Mouse (Mus musculus): ENCODE measurements at regions not wholly inside any gene's neighbourhood (a gene's known extent, or its start where the extent isn't known, plus 50 kb on each side); places are given as distances from the start of the nearest gene placed in this dataset.

DNA sequence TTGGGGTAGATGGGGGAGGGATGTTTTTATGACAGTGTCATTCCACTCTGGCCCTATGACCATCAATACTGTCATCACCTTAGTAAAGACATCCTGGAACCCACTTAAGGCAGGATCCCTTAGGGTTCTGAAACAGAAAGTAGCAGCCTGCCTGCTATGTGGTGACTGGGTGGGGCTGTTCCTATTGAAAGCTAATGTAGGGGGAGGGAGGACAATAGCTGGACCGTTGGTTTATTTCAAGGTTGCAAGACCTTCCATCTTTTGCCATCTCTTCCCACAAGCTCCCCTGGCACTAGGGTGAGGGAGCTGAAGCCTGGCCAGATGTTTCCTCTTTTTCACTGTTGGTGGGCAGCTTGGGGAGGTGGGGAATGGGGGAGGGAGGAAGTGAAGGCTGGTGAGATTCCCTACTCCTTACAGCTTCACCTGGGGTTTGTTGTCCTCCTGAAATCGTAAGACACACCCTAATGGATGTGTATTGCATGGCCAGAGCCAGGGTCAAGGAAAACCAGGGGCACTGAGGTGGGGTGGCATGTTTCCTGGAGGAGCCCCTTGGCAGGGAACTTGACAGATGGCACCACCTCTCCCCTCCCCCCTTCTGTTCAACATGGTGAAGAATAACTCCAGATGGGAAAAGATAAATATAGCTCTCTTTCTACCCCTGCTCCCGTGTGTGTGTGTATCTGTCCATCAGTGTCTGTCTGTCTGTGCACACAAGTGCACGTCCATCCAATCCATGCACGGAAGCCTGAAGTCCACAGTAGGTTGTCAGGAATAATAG, 112.1 kb upstream of the Ccnd2 start:
- TF ChIP-seq CTCF (IDR thresholded peaks at IDR 0.05; ENCODE audit: extremely low read depth, insufficient read length, insufficient replicate concordance, low read depth, low read length) (no peak), POLR2A (IDR thresholded peaks at IDR 0.05; ENCODE audit: low read depth, low read length) (no peak)
- 51% methylated on average over 5 of the region's 5 CpGs for WGBS
- H3K27me3 ChIP-seq (ENCODE audit: control insufficient read depth, insufficient read depth, low read length): no peaks in the 10 kb centered on the region
- peaks cover 28% of the 10 kb centered on the region for H3K4me1 ChIP-seq (ENCODE audit: control insufficient read depth, insufficient read depth, insufficient read length, low read length)
- H3K4me3 ChIP-seq (ENCODE audit: low read depth, low read length): no peak overlapping the region
- no peaks in the 10 kb centered on the region for H3K36me3 ChIP-seq (ENCODE audit: control insufficient read depth, insufficient read depth, low read length)
- no peak overlapping the region for H3K27ac ChIP-seq (ENCODE audit: insufficient read depth, low read depth, low read length)

DNA sequence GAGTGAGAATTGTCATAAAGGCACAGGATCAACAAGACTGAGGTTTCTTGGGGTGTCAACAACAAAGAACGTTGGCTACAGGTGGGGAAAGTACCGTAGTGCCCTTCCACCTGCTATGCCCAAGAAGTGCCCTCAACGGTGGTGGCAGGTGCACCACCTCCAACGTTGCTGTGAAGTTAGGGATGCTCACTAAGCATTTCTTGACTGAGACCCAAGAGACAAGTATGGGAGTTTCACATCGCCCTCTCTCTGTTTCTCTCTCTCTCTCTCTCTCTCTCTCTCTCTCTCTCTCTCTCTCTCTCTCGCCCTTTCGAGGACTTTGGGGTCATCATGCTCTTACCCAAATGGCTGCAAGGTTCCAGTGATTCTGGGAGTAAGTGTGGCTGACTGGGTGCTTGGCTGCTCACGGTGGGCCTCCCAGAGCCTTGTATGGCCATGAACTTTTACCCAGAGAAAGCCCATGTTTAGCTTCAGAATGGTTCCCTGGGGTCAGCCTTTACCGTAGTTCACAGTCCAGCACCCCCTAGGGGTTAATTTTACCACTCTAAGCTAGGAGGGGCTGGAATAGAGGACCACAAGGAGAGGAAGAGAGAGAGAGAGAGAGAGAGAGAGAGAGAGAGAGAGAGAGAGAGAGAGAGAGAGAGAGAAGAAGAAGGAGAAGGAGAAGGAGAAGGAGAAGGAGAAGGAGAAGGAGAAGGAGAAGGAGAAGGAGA, 113.2 kb upstream of the Ccnd2 start:
- WGBS: 71% methylated on average over 9 of the region's 9 CpGs
- Histone ChIP-seq H3K27me3 (ENCODE audit: control insufficient read depth, insufficient read depth, low read length) (no peaks in the 10 kb centered on the region), H3K27ac (ENCODE audit: insufficient read depth, low read depth, low read length) (no peak overlapping the region), H3K4me3 (ENCODE audit: low read depth, low read length) (no peak overlapping the region), H3K4me1 (ENCODE audit: control insufficient read depth, insufficient read depth, insufficient read length, low read length) (peaks cover 37% of the 10 kb centered on the region), H3K36me3 (ENCODE audit: control insufficient read depth, insufficient read depth, low read length) (no peaks in the 10 kb centered on the region)
- TF ChIP-seq POLR2A (IDR thresholded peaks at IDR 0.05; ENCODE audit: low read depth, low read length) (no peak), CTCF (IDR thresholded peaks at IDR 0.05; ENCODE audit: extremely low read depth, insufficient read length, insufficient replicate concordance, low read depth, low read length) (no peak)

DNA sequence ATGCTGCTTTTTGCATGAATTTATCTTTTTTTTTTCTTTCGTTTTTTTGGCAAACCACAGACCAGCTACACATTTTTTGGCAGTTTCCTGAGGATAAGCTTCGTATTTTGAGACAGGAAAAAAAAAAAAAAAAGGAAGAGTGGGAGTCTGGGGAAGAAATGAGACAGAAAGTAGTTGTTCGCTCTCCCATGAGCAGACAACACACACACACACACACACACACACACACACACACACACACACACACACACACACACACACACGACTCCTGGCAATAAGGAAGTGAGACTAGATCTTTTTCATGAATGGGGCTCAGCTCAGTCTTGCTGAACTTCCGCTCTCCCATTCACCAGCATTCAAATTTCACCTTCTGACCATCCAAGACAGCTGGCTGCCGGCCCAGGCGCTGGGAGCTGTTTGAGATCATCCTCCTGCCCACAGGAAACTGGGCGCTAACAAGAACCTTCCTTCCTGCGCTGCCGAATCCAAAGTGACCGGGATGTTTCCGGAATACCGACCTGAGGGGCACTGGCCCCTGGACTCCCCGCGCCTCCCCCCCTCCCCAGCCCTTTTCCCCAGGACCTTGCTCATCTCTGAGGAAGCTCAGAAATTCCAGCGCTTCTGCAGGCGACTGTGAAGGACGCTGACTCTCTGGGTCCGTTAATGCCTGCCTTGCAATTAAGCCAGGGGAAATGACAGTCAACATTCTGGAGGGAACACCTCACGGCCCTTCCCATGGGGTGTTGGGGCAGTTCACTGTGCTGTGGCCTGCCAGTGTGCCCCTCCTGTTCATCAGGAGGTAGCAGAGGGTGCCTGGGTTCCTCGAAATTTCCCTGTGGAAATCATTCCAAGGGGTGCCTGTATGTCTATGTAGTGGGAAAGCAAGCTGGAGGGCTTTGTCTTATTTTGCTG, 114.2 kb upstream of the Ccnd2 start:
- Histone ChIP-seq H3K36me3 (ENCODE audit: control insufficient read depth, insufficient read depth, low read length) (no peaks in the 10 kb centered on the region), H3K4me1 (ENCODE audit: control insufficient read depth, insufficient read depth, insufficient read length, low read length) (peaks cover 37% of the 10 kb centered on the region), H3K4me3 (ENCODE audit: low read depth, low read length) (peak overlapping the region; percentile 52), H3K27me3 (ENCODE audit: control insufficient read depth, insufficient read depth, low read length) (no peaks in the 10 kb centered on the region), H3K27ac (ENCODE audit: insufficient read depth, low read depth, low read length) (peak overlapping the region; percentile 61)
- no peak for TF ChIP-seq CTCF (IDR thresholded peaks at IDR 0.05; ENCODE audit: extremely low read depth, insufficient read length, insufficient replicate concordance, low read depth, low read length)
- TF ChIP-seq POLR2A (IDR thresholded peaks at IDR 0.05; ENCODE audit: low read depth, low read length): peak; percentile 36; the same call in 1 of the 2 replicates
- WGBS: 2% methylated on average over 21 of the region's 21 CpGs

DNA sequence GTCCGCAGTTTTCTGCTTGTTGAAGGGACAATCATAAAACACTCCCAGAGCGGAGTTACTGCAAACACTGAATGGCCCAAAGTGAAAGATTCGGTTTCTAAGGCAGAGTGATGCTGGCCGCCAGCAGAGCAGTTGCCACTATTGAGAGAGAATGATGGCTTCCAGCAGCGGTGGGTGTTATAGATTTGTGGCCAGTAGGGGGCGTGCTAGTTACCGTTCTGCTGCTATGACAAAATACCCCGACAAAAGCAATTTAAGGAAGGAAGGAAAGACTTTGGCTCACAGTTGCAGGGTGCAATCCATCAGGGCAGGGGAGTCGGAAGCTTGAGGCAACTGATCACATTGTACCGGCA, 114.8 kb upstream of the Ccnd2 start:
- Histone ChIP-seq H3K27me3 (ENCODE audit: control insufficient read depth, insufficient read depth, low read length) (no peaks in the 10 kb centered on the region), H3K4me3 (ENCODE audit: low read depth, low read length) (no peak overlapping the region), H3K4me1 (ENCODE audit: control insufficient read depth, insufficient read depth, insufficient read length, low read length) (peaks cover 37% of the 10 kb centered on the region), H3K27ac (ENCODE audit: insufficient read depth, low read depth, low read length) (peak overlapping the region; percentile 61; the same call in 1 of the 2 replicates), H3K36me3 (ENCODE audit: control insufficient read depth, insufficient read depth, low read length) (no peaks in the 10 kb centered on the region)
- WGBS: 38% methylated on average over 10 of the region's 10 CpGs
- TF ChIP-seq POLR2A (IDR thresholded peaks at IDR 0.05; ENCODE audit: low read depth, low read length): no peak
- peak; percentile 57; the same call in 1 of the 2 replicates for TF ChIP-seq CTCF (IDR thresholded peaks at IDR 0.05; ENCODE audit: extremely low read depth, insufficient read length, insufficient replicate concordance, low read depth, low read length)

DNA sequence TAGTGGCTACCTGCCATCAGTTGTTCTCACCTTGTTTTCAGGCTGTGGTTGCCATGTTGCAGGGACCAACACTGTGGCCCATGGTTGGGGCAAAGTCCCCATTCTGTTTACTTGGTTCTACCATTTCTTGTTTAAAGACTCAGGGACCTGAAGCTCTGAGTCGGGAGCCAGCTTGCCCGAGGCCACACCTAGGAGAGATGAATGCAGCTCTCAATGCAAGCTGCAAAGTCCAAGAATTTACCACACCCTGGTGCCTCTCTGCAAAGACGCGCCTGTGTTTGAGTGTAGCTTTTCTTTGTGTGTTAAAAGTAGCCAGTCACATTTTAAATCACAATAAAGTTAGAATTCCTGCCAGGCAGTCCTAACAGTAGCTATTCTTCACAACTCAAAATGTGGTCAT, 117.0 kb upstream of the Ccnd2 start:
- H3K4me1 ChIP-seq (ENCODE audit: control insufficient read depth, insufficient read depth, insufficient read length, low read length): peaks cover 41% of the 10 kb centered on the region
- 33% methylated on average over 4 of the region's 4 CpGs for WGBS
- TF ChIP-seq POLR2A (IDR thresholded peaks at IDR 0.05; ENCODE audit: low read depth, low read length) (no peak), CTCF (IDR thresholded peaks at IDR 0.05; ENCODE audit: extremely low read depth, insufficient read length, insufficient replicate concordance, low read depth, low read length) (no peak)
- H3K36me3 ChIP-seq (ENCODE audit: control insufficient read depth, insufficient read depth, low read length): no peaks in the 10 kb centered on the region
- H3K27ac ChIP-seq (ENCODE audit: insufficient read depth, low read depth, low read length): peak overlapping the region; percentile 66
- H3K4me3 ChIP-seq (ENCODE audit: low read depth, low read length): no peak overlapping the region
- no peaks in the 10 kb centered on the region for H3K27me3 ChIP-seq (ENCODE audit: control insufficient read depth, insufficient read depth, low read length)

DNA sequence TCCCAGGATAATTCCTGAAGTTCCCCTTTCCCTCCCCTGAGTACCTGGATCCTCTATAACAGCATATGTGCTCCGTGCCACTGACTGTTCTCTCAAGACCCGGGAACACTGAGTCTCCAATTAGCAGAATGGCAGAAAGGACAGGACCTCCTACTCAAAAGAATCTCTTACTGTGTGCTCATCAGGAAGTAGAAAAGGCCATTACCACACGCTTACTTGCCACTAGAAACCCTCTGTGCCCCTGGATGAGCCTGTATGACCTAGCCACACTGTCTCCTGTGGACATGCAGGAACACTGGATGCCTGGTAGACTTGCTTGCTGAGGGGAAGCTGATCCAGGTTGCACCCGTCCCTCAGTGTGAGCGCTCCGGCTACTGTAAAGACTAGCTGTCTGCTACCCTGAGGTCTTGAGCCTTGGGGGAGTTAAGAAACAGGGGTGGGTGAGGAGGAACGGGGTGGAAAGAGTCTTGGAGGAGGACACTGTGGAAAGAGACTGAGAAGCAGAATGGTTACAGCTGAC, 117.6 kb upstream of the Ccnd2 start:
- H3K36me3 ChIP-seq (ENCODE audit: control insufficient read depth, insufficient read depth, low read length): no peaks in the 10 kb centered on the region
- H3K4me3 ChIP-seq (ENCODE audit: low read depth, low read length): no peak overlapping the region
- TF ChIP-seq CTCF (IDR thresholded peaks at IDR 0.05; ENCODE audit: extremely low read depth, insufficient read length, insufficient replicate concordance, low read depth, low read length): no peak
- no peak for TF ChIP-seq POLR2A (IDR thresholded peaks at IDR 0.05; ENCODE audit: low read depth, low read length)
- WGBS: 48% methylated on average over 7 of the region's 7 CpGs
- H3K4me1 ChIP-seq (ENCODE audit: control insufficient read depth, insufficient read depth, insufficient read length, low read length): peaks cover 35% of the 10 kb centered on the region
- H3K27me3 ChIP-seq (ENCODE audit: control insufficient read depth, insufficient read depth, low read length): no peaks in the 10 kb centered on the region
- peak overlapping the region; percentile 66 for H3K27ac ChIP-seq (ENCODE audit: insufficient read depth, low read depth, low read length)

Measured in small intestine, adult 2 months (tissue).